Mouse (Mus musculus) limb, embryonic 14.5 days (tissue): ENCODE measurements around the gene Asb2. TPM values are rescaled to one million over a fixed set of nuclear protein-coding genes. Genes with fewer than 3 reads are reported as not detected.

Source experiments
- ATAC-seq: fragments of 200-750 bp; cut with Nextera tagmentation; 2 replicates; pipeline ENCODE4 v1.8.0; 2017; ENCODE audit warnings: low read depth, moderate number of reproducible peaks, moderate TSS enrichment; ENCODE audit not compliant: low FRiP score
- DNase-seq: peaks from one replicate; pipeline ENCODE4 v3.0.0-alpha.2; 2015; ENCODE audit warnings: low spot score
- H3K27ac ChIP-seq: fragments of 300-500 bp; sonication (generic); replicated peaks from 2 replicates; pipeline ENCODE4 v1.5.1; 2014; ENCODE audit warnings: low read depth, mild to moderate bottlenecking, low read length, moderate library complexity, mixed read lengths
- H3K27me3 ChIP-seq: fragments of 300-500 bp; sonication (generic); 2 replicates; pipeline ENCODE4 v1.6.1; 2014; ENCODE audit warnings: low read length, mixed read lengths; ENCODE audit not compliant: control insufficient read depth, insufficient read depth
- H3K36me3 ChIP-seq: fragments of 300-500 bp; sonication (generic); 2 replicates; pipeline ENCODE4 v1.6.1; 2014; ENCODE audit warnings: mild to moderate bottlenecking, low read length, moderate library complexity, mixed read lengths; ENCODE audit not compliant: control insufficient read depth, insufficient read depth
- H3K4me1 ChIP-seq: fragments of 300-500 bp; sonication (generic); 2 replicates; pipeline ENCODE4 v1.6.1; 2014; ENCODE audit warnings: antibody characterized with exemption, low read length, mixed read lengths; ENCODE audit not compliant: control insufficient read depth, insufficient read depth
- H3K4me2 ChIP-seq: fragments of 300-500 bp; sonication (generic); replicated peaks from 2 replicates; pipeline ENCODE4 v1.6.1; 2014; ENCODE audit warnings: low read depth, mild to moderate bottlenecking, low read length, moderate library complexity; ENCODE audit not compliant: severe bottlenecking
- H3K4me3 ChIP-seq: fragments of 300-500 bp; sonication (generic); replicated peaks from 2 replicates; pipeline ENCODE4 v1.5.1; 2014; ENCODE audit warnings: low read length
- H3K9ac ChIP-seq: fragments of 300-500 bp; sonication (generic); 2 replicates; pipeline ENCODE4 v1.6.1; 2014; ENCODE audit warnings: mild to moderate bottlenecking, low read depth, low read length, moderate library complexity; ENCODE audit not compliant: severe bottlenecking
- H3K9me3 ChIP-seq: fragments of 300-500 bp; sonication (generic); 2 replicates; pipeline ENCODE4 v1.6.1; 2016; ENCODE audit warnings: low read length; ENCODE audit not compliant: control insufficient read depth
- POLR2A ChIP-seq: fragments of 200-500 bp; IDR thresholded peaks from 2 replicates; pipeline ENCODE4 v1.8.0; 2012; ENCODE audit warnings: inconsistent platforms, mild to moderate bottlenecking, moderate library complexity, borderline replicate concordance; ENCODE audit not compliant: insufficient read depth, insufficient read length; ENCODE audit errors: extremely low read depth
- whole genome bisulfite sequencing: fragments of 180-500 bp; shearing (Covaris S2); extraction: QIAGEN DNeasy Blood & Tissue Kit; methylation state at CpG from one replicate; pipeline ENCODE4 v1.1.7; 2014; 5-methylcytosine and 5-hydroxymethylcytosine counted together
- polyA plus RNA-seq, 2 experiments: library from polyadenylated mRNA; depleted of rRNA in 1 of 2; stranded (reverse) in 1 of 2; unstranded in 1 of 2; fragments of >200 nt; fragmentation: Nextera tagmentation in 1 of 2; extraction: Ambion mirVana in 1 of 2; gene quantifications; 2 replicates each; pipeline versions ENCODE4 v1.2.1 to v1.2.3; 2012 to 2014

Asb2 gene
- polyA plus RNA-seq, 2 experiments, result 11.7 to 13.8 TPM

- Histone ChIP-seq H3K4me1 (no peaks in the 10 kb centered on the region), H3K27ac (no peak overlapping the region), H3K4me2 (no peak overlapping the region), H3K27me3 (no peaks in the 10 kb centered on the region), H3K9me3 (peaks cover 3% of the 10 kb centered on the region), H3K9ac (no peak overlapping the region), H3K4me3 (no peak overlapping the region), H3K36me3 (no peaks in the 10 kb centered on the region)
- no peak for TF ChIP-seq POLR2A
- ATAC-seq (no peak), DNase-seq (no peak)
- 71% methylated on average over 6 of the region's 6 CpGs for WGBS
Observed at GRCm38 (mm10) chr12:103282936-103283335, 72.9 kb downstream of the Asb2 start.

DNA sequence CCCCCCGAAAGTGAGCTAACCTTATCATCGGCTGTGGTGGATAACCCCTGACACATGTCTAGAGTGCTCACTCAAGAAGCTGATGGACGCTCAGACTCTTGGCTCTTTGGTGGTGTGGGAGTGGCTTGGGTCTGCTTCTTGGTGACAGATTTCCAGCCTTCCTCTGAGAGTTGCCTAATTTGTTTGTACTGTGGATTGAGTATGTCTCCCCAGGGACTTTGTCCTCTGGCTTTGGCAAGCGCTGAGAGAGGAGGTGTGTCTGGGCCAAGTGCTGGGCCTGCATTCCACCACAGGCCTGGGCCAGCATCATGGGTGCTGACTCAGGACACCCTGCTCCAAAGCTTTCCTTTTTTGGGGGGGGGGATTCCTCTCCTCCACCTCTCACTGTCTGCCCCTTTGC is 73.9 kb downstream of the Asb2 start:
- Histone ChIP-seq H3K4me2 (no peak overlapping the region), H3K4me3 (no peak overlapping the region), H3K27ac (no peak overlapping the region), H3K27me3 (no peaks in the 10 kb centered on the region), H3K36me3 (no peaks in the 10 kb centered on the region), H3K4me1 (no peaks in the 10 kb centered on the region), H3K9me3 (peaks cover 5% of the 10 kb centered on the region), H3K9ac (no peak overlapping the region)
- DNase-seq (no peak), ATAC-seq (no peak)
- TF ChIP-seq POLR2A, result no peak
- WGBS, result 50% methylated on average over 4 of the region's 4 CpGs

- 20% methylated on average over 2 of the region's 2 CpGs for WGBS
- no peak overlapping the region for H3K9ac ChIP-seq
- ATAC-seq, result no peak
- no peak for TF ChIP-seq POLR2A
- H3K36me3 ChIP-seq, result no peaks in the 10 kb centered on the region
- no peak overlapping the region for H3K27ac ChIP-seq
- H3K4me1 ChIP-seq, result no peaks in the 10 kb centered on the region
- H3K4me2 ChIP-seq, result no peak overlapping the region
- H3K27me3 ChIP-seq, result no peaks in the 10 kb centered on the region
- H3K9me3 ChIP-seq, result peaks cover 5% of the 10 kb centered on the region
- no peak for DNase-seq
- no peak overlapping the region for H3K4me3 ChIP-seq
Observed at GRCm38 (mm10) chr12:103281491-103281890, 74.3 kb downstream of the Asb2 start.

DNA sequence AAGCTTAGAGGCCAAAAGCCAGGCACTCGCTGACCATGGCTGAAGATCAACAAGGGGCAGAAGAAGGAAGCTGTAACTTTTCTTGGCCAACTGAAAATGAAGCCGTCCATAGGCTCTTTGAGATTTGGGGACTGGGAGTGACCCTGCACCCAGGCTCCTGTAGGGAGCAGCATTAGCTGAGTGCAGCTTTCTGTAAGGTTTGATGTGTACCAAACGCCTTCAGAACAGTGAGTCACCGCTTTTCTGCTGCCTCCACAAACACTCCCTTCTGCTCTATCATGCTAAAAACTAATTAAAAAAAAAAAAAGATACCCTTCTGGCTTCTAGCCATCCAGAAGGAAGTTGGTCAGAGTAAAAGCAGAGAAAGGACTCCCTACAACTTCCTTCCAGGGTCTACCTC is 79.4 kb downstream of the Asb2 start:
- TF ChIP-seq POLR2A, result no peak
- H3K9ac ChIP-seq, result no peak overlapping the region
- ATAC-seq (no peak), DNase-seq (no peak)
- H3K27me3 ChIP-seq, result no peaks in the 10 kb centered on the region
- no peak overlapping the region for H3K4me2 ChIP-seq
- no peaks in the 10 kb centered on the region for H3K36me3 ChIP-seq
- WGBS, result 67% methylated on average over 4 of the region's 4 CpGs
- H3K27ac ChIP-seq, result no peak overlapping the region
- no peak overlapping the region for H3K4me3 ChIP-seq
- no peaks in the 10 kb centered on the region for H3K4me1 ChIP-seq
- H3K9me3 ChIP-seq, result peaks cover 5% of the 10 kb centered on the region

DNA sequence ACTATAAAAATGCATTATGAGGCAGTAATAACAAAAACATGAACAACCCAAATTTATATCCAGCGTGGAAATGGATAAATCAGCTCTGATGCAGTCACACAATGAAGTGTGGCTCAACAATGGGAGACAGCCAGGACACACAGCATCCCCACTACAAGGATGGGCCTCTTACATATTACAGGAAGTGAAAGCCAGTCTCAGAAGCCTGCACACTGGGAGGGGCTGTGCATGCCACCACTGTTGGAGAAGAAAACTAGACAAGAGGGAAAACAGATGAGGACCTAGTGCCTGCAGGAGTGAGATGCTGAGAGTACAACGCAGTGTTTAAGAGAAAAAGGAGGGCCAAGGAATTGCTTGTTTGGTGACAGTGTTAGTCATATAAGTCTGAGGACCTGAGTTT is 82.1 kb downstream of the Asb2 start:
- Histone ChIP-seq H3K4me3 (no peak overlapping the region), H3K9ac (no peak overlapping the region), H3K9me3 (peaks cover 5% of the 10 kb centered on the region), H3K4me1 (no peaks in the 10 kb centered on the region), H3K36me3 (no peaks in the 10 kb centered on the region), H3K27ac (no peak overlapping the region), H3K4me2 (no peak overlapping the region), H3K27me3 (no peaks in the 10 kb centered on the region)
- DNase-seq, result no peak
- ATAC-seq, result no peak
- no peak for TF ChIP-seq POLR2A
- 86% methylated on average over 2 of the region's 2 CpGs for WGBS

GRCm38 (mm10) chr12:103273051-103273450 is 82.8 kb downstream of the Asb2 start:
- DNase-seq (peak; percentile 22), ATAC-seq (no peak)
- peaks cover 3% of the 10 kb centered on the region for H3K9me3 ChIP-seq
- no peaks in the 10 kb centered on the region for H3K36me3 ChIP-seq
- no peak overlapping the region for H3K9ac ChIP-seq
- no peak for TF ChIP-seq POLR2A
- H3K27ac ChIP-seq, result no peak overlapping the region
- no peak overlapping the region for H3K4me2 ChIP-seq
- H3K27me3 ChIP-seq, result no peaks in the 10 kb centered on the region
- 52% methylated on average over 6 of the region's 6 CpGs for WGBS
- H3K4me3 ChIP-seq, result no peak overlapping the region
- H3K4me1 ChIP-seq, result no peaks in the 10 kb centered on the region
